Mouse (Mus musculus) stomach, embryonic 14.5 days (tissue): ENCODE measurements around the gene Gm10663. TPM values are rescaled to one million over a fixed set of nuclear protein-coding genes. Genes with fewer than 3 reads are reported as not detected.

ENCODE experiments used
- ATAC-seq: fragments of 200-750 bp; cut with Nextera tagmentation; 2 replicates; pipeline ENCODE4 v1.8.0; 2017; ENCODE audit warnings: low read depth, moderate TSS enrichment; ENCODE audit not compliant: insufficient number of reproducible peaks, insufficient read depth, low FRiP score
- H3K27ac ChIP-seq: fragments of 300-500 bp; sonication (generic); 2 replicates; pipeline ENCODE4 v1.5.1; 2014; ENCODE audit warnings: mild to moderate bottlenecking, low read length, moderate library complexity, mixed read lengths
- H3K27me3 ChIP-seq: fragments of 300-500 bp; sonication (generic); 2 replicates; pipeline ENCODE4 v1.6.1; 2014; ENCODE audit warnings: low read length, control low read depth, mixed read lengths; ENCODE audit not compliant: control insufficient read depth, insufficient read depth
- H3K36me3 ChIP-seq: fragments of 300-500 bp; sonication (generic); 2 replicates; pipeline ENCODE4 v1.6.1; 2014; ENCODE audit warnings: mild to moderate bottlenecking, control low read depth, low read length, moderate library complexity, mixed read lengths; ENCODE audit not compliant: control insufficient read depth, insufficient read depth
- H3K4me1 ChIP-seq: fragments of 300-500 bp; sonication (generic); 2 replicates; pipeline ENCODE4 v1.6.1; 2014; ENCODE audit warnings: low read length, control low read depth, mixed read lengths; ENCODE audit not compliant: control insufficient read depth, insufficient read depth
- H3K4me2 ChIP-seq: fragments of 300-500 bp; sonication (generic); replicated peaks from 2 replicates; pipeline ENCODE4 v1.6.1; 2014; ENCODE audit warnings: low read depth, low read length, control low read depth
- H3K4me3 ChIP-seq: fragments of 300-500 bp; sonication (generic); 2 replicates; pipeline ENCODE4 v1.5.1; 2014; ENCODE audit warnings: low read depth, low read length, control low read depth
- H3K9ac ChIP-seq: fragments of 300-500 bp; sonication (generic); replicated peaks from 2 replicates; pipeline ENCODE4 v1.6.1; 2014; ENCODE audit warnings: low read depth, mild to moderate bottlenecking, control low read depth, low read length, moderate library complexity, mixed read lengths
- H3K9me3 ChIP-seq: fragments of 300-500 bp; sonication (generic); 2 replicates; pipeline ENCODE4 v1.6.1; 2016; ENCODE audit warnings: low read depth, low read length, control low read depth; ENCODE audit not compliant: control insufficient read depth
- WGBS: fragments of 180-500 bp; shearing (Covaris S2); extraction: QIAGEN DNeasy Blood & Tissue Kit; methylation state at CpG from one replicate; pipeline ENCODE4 v1.1.7; 2014; 5-methylcytosine and 5-hydroxymethylcytosine counted together
- microRNA-seq: library from miRNA; unstranded; fragments of <30 nt; microRNA quantifications from one replicate; pipeline ENCODE4, GENCODE M21; 2016
- polyA plus RNA-seq: library from polyadenylated mRNA; unstranded; fragments of >200 nt; fragmentation: Nextera tagmentation; extraction: Ambion mirVana; gene quantifications from 2 replicates; pipeline ENCODE4 v1.2.1, GENCODE M21; 2014

Gm10663 gene
- polyA plus RNA-seq, 1 experiment from 2014 or later: not detected

DNA sequence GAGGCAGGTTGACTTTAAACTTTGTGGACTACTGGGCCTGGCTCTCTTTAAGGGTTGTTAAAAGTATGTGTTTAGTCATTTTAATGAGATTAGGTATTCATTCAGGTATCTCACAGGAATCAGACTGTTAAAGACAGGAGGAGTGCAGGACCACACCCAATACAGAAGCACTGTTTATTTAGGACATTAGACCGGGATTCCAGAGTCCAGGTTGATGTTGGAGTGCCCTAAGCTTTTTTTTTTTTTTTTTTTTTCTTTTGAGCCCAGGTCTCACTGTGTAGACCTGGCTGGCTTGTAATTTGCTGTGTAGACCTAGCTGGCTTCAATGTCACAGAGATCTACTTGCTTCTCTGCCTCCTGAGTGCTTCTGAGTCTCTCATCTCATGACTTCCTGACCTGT, 51.2 kb downstream of the Gm10663 start:
- Histone ChIP-seq H3K27ac (no peak overlapping the region), H3K4me2 (no peak overlapping the region), H3K27me3 (no peaks in the 10 kb centered on the region), H3K4me3 (no peak overlapping the region), H3K36me3 (no peaks in the 10 kb centered on the region), H3K4me1 (no peaks in the 10 kb centered on the region), H3K9me3 (no peaks in the 10 kb centered on the region), H3K9ac (no peak overlapping the region)
- 41% methylated on average over 1 of the region's 1 CpGs for WGBS
- ATAC-seq: no peak

DNA sequence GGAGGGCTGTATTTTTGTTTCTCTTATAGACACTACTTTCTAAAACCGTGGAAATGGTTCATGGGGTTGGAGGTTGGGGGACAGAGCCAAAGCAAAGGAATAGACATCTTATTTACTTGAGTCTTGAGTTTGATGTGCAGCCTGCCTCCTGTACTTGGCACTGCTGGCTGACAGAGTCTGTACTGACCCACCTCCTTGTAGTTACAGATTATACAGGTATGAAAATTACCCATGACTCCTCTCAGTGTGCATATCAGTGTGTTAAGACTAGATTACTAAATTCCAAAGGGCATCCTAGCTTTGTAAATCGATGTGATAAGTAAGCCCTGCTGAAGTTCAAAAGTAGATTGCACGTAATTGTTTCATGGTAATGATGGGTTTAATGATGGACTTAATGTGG, 51.6 kb downstream of the Gm10663 start:
- ATAC-seq: no peak
- Histone ChIP-seq H3K9me3 (no peaks in the 10 kb centered on the region), H3K36me3 (no peaks in the 10 kb centered on the region), H3K4me1 (no peaks in the 10 kb centered on the region), H3K27ac (no peak overlapping the region), H3K27me3 (no peaks in the 10 kb centered on the region), H3K4me3 (no peak overlapping the region), H3K9ac (no peak overlapping the region), H3K4me2 (no peak overlapping the region)
- 74% methylated on average over 3 of the region's 3 CpGs for WGBS

Small RNA genes within 50 kb of the gene (microRNA-seq; reads per million reads assigned to microRNA genes)
- not detected for gene Gm24333

Other genes starting within 250 kb of the Gm10663 start
- 8.1 and 9.5 TPM in 2 replicates for gene Klhl2, start 225.0 kb upstream of the Gm10663 start, polyA plus RNA-seq
- gene Tmem192, start 127.8 kb upstream of the Gm10663 start, polyA plus RNA-seq: 29.1 and 31.9 TPM in 2 replicates
- gene Trim75, start 87.2 kb upstream of the Gm10663 start, polyA plus RNA-seq: not detected in 2 replicates
- gene Trim61, start 56.5 kb upstream of the Gm10663 start, polyA plus RNA-seq: 0.21 TPM in 1 of 2 replicates, not detected in the other
- gene Trim60, start 56.4 kb upstream of the Gm10663 start, polyA plus RNA-seq: not detected in 2 replicates
- 2.2 and 3.2 TPM in 2 replicates for gene Apela, start 37.7 kb upstream of the Gm10663 start, polyA plus RNA-seq
- gene BC030870, start 54.5 kb downstream of the Gm10663 start, polyA plus RNA-seq: 6.7 and 6.9 TPM in 2 replicates